Mouse (Mus musculus) small intestine, adult 10 weeks (tissue): ENCODE data around the gene Slc28a3. TPM values are rescaled to one million over a fixed set of nuclear protein-coding genes. Genes with fewer than 3 reads are reported as not detected.

Source experiments
- polyA plus RNA-seq: library from polyadenylated mRNA; stranded (reverse); fragments of 350-450 nt; fragmentation: Illumina TruSeq; extraction: RNeasy Lipid Tissue Mini Kit (QIAGEN cat#74804); gene quantifications from one replicate; pipeline ENCODE4 v1.2.3, GENCODE M21; 2014; ENCODE audit warnings: low replicate concordance

Slc28a3 gene
- 8.1 TPM for polyA plus RNA-seq

DNA sequence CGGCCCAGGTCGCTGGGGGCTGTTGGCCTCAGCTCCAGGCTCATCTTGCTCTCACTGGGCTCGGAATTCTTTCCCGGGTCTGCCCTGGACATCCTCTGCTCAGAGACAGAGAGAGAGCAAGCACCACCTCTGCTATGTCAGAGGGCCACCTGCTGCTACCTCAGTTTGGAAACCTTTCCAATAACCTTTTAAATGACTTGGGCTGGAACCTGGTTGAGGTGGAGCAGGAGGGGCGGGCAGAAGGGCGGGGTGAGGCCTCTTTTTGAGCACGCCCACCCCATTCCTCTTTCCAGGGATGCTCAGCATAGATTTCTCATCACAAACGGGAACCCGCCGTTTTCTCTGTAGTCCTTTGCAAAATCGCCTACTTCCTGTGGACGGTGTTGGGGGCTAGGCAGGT is at the start of gene Slc28a3:
Gene Slc28a3, minus strand, starts transcription at position 162 of the 400 bp plus-strand sequence.

Other genes with a start within 250 kb of the Slc28a3 start
- gene 2210016F16Rik, start 225.7 kb downstream of the Slc28a3 start, polyA plus RNA-seq: 67.1 TPM
- 76.5 TPM for gene Rmi1, start 208.6 kb downstream of the Slc28a3 start, polyA plus RNA-seq
- gene Hnrnpk, start 207.5 kb downstream of the Slc28a3 start, polyA plus RNA-seq: 1,748 TPM
- 0.52 TPM for gene Ntrk2, start 195.7 kb upstream of the Slc28a3 start, polyA plus RNA-seq